In genomic region chr13:70233896-70234799, GRCm38 (mm10) we compare ENCODE assay signal across 7 mouse cellular contexts.
DNase-seq lines count a peak whose midpoint lies in the region; ATAC-seq and TF ChIP-seq lines count a peak whose summit lies in the region.

No protein-coding gene starts in this region.

- TF ChIP-seq CTCF in left cerebral cortex, adult 2 months (IDR thresholded peaks at IDR 0.05), result peak; percentile 94

- no peak overlapping the region for H3K9ac ChIP-seq in stomach, embryonic 14.5 days (replicated peaks; ENCODE audit: low read depth, low read length)

- peak overlapping the region; percentile 21; the same call in 1 of the 2 replicates for H3K4me2 ChIP-seq in stomach, embryonic 14.5 days (replicated peaks; ENCODE audit: low read depth, low read length)

- ATAC-seq in megakaryocyte progenitor cell, adult 5-6 weeks (replicated peaks; ENCODE audit: poor library complexity), result peak; percentile 80
- peak; percentile 81; the same call in 1 of the 2 replicates for ATAC-seq in stomach, embryonic 14.5 days (ENCODE audit: insufficient number of reproducible peaks, insufficient read depth, low FRiP score, low read depth)

- no peaks in the 10 kb centered on the region for H3K9me3 ChIP-seq in stomach, embryonic 14.5 days (ENCODE audit: control insufficient read depth, low read depth, low read length)

- no peaks in the 10 kb centered on the region for H3K4me1 ChIP-seq in stomach, embryonic 14.5 days (ENCODE audit: control insufficient read depth, insufficient read depth, low read length)

- H3K27me3 ChIP-seq in stomach, embryonic 14.5 days (ENCODE audit: control insufficient read depth, insufficient read depth, low read length), result no peaks in the 10 kb centered on the region

- H3K27ac ChIP-seq in left cerebral cortex, adult 2 months, result no peak overlapping the region
- no peak overlapping the region for H3K27ac ChIP-seq in stomach, embryonic 14.5 days (ENCODE audit: low read length)

- intact Hi-C loops in left cerebral cortex, adult 2 months (cut with DNase I), result loop anchor here (1.0 to 2.0 kb wide), 2 partner anchors 494 to 543 kb away; no protein-coding TSS in a partner anchor

- 44% methylated on average over 22 of the region's 22 CpGs for WGBS in stomach, embryonic 14.5 days

- peak; percentile 55 for DNase-seq in adrenal gland, adult 8-10 months
- peak; percentile 92 to 94 for DNase-seq in cerebellum, postnatal 25 days
- DNase-seq in frontal cortex, postnatal 36 days (ENCODE audit: low spot score in 2 of 2), result peak; percentile 86 to 90
- DNase-seq in induced T-regulatory cell, adult 2 months (ENCODE audit: low read depth), result peak; percentile 1
- peak; percentile 84 to 92 for DNase-seq in left cerebral cortex, adult 2 months (ENCODE audit: extremely low spot score in 1 of 2, low spot score in 2 of 2)

- H3K4me3 ChIP-seq in left cerebral cortex, adult 2 months, result no peak overlapping the region
- H3K4me3 ChIP-seq in stomach, embryonic 14.5 days (ENCODE audit: low read depth, low read length), result no peak overlapping the region

- H3K36me3 ChIP-seq in stomach, embryonic 14.5 days (ENCODE audit: control insufficient read depth, insufficient read depth, low read length), result no peaks in the 10 kb centered on the region

Comparison
In these comparisons a context has a peak if more than half of its experiments do, and no peak if none do; other contexts are left out.
1. DNase-seq: peak in every context shown above with its lines; median percentile 93 in cerebellum, postnatal 25 days; 88 in frontal cortex, postnatal 36 days; 88 in left cerebral cortex, adult 2 months; 55 in adrenal gland, adult 8-10 months; 1 in induced T-regulatory cell, adult 2 months.